Mouse (Mus musculus): ENCODE results near the gene Phf8. TPM values are rescaled to one million over a fixed set of nuclear protein-coding genes. Genes with fewer than 3 reads are reported as not detected.
"Not testable (repeated sequence)": the region's sequence is repeated elsewhere in the genome, so short reads cannot be mapped to it uniquely, and the experiment has no call there.

Gene Phf8
- polyA plus RNA-seq (2015; fragmentation: Nextera tagmentation; extraction: Ambion mirVana) = 24.5 and 28.0 TPM in 2 replicates

GRCm38 (mm10) chrX:151520458-151521322 lies at the start of gene Phf8:
Phf8 (plus strand) TSS chrX:151520672.
- no peaks in the 10 kb centered on the region for H3K27me3 ChIP-seq (replicated peaks; ENCODE audit: control insufficient read depth, insufficient read depth, low read length)
- H3K4me3 ChIP-seq (replicated peaks; ENCODE audit: low read length) = peak within 1 kb of the TSS; percentile 69
- ATAC-seq = peak; percentile 97
- 16% methylated on average over 67 of the region's 68 CpGs for WGBS
- peak within 1 kb of the TSS; percentile 95 for H3K27ac ChIP-seq (ENCODE audit: low read length)
- peak within 1 kb of the TSS; percentile 72 for H3K9ac ChIP-seq (replicated peaks; ENCODE audit: low read depth, low read length)
- H3K9me3 ChIP-seq (ENCODE audit: control insufficient read depth, low read length) = no peaks in the 10 kb centered on the region
- H3K36me3 ChIP-seq (ENCODE audit: control insufficient read depth, insufficient read depth) = no peaks in the 10 kb centered on the region
- H3K4me2 ChIP-seq (ENCODE audit: low read length) = peak within 1 kb of the TSS; percentile 64
- H3K4me1 ChIP-seq (replicated peaks; ENCODE audit: control insufficient read depth, insufficient read depth, low read length) = no peaks in the 10 kb centered on the region; the same call in 1 of the 2 replicates

GRCm38 (mm10) chrX:151488128-151488527 lies 32.3 kb upstream of the Phf8 start:
- ATAC-seq = no peak
- Histone ChIP-seq H3K9me3 (ENCODE audit: control insufficient read depth, low read length) (no peaks in the 10 kb centered on the region), H3K4me3 (replicated peaks; ENCODE audit: low read length) (no peak overlapping the region), H3K27ac (ENCODE audit: low read length) (no peak overlapping the region), H3K9ac (replicated peaks; ENCODE audit: low read depth, low read length) (no peak overlapping the region), H3K36me3 (ENCODE audit: control insufficient read depth, insufficient read depth) (no peaks in the 10 kb centered on the region), H3K4me1 (replicated peaks; ENCODE audit: control insufficient read depth, insufficient read depth, low read length) (no peaks in the 10 kb centered on the region), H3K4me2 (ENCODE audit: low read length) (no peak overlapping the region), H3K27me3 (replicated peaks; ENCODE audit: control insufficient read depth, insufficient read depth, low read length) (no peaks in the 10 kb centered on the region)
- WGBS = 88% methylated on average over 3 of the region's 3 CpGs

GRCm38 (mm10) chrX:151493269-151493668 lies 27.2 kb upstream of the Phf8 start:
- H3K9me3 ChIP-seq (ENCODE audit: control insufficient read depth, low read length) = not testable (repeated sequence)

GRCm38 (mm10) chrX:151496596-151496995 lies 23.9 kb upstream of the Phf8 start:
- ATAC-seq = no peak
- Histone ChIP-seq H3K4me2 (ENCODE audit: low read length) (no peak overlapping the region), H3K27ac (ENCODE audit: low read length) (no peak overlapping the region), H3K4me3 (replicated peaks; ENCODE audit: low read length) (no peak overlapping the region), H3K36me3 (ENCODE audit: control insufficient read depth, insufficient read depth) (no peaks in the 10 kb centered on the region), H3K27me3 (replicated peaks; ENCODE audit: control insufficient read depth, insufficient read depth, low read length) (no peaks in the 10 kb centered on the region), H3K9me3 (ENCODE audit: control insufficient read depth, low read length) (no peaks in the 10 kb centered on the region; the same call in 1 of the 2 replicates), H3K4me1 (replicated peaks; ENCODE audit: control insufficient read depth, insufficient read depth, low read length) (no peaks in the 10 kb centered on the region), H3K9ac (replicated peaks; ENCODE audit: low read depth, low read length) (no peak overlapping the region)
- 93% methylated on average over 1 of the region's 1 CpGs for WGBS

More at GRCm38 (mm10) chrX:151493269-151493668, 27.2 kb upstream of the Phf8 start:
- H3K9ac ChIP-seq (replicated peaks; ENCODE audit: low read depth, low read length); H3K4me2 ChIP-seq (ENCODE audit: low read length); ATAC-seq; H3K27ac ChIP-seq (ENCODE audit: low read length); H3K4me1 ChIP-seq (replicated peaks; ENCODE audit: control insufficient read depth, insufficient read depth, low read length); H3K27me3 ChIP-seq (replicated peaks; ENCODE audit: control insufficient read depth, insufficient read depth, low read length); H3K36me3 ChIP-seq (ENCODE audit: control insufficient read depth, insufficient read depth); H3K4me3 ChIP-seq (replicated peaks; ENCODE audit: low read length): not testable (repeated sequence)
- 99% methylated on average over 4 of the region's 4 CpGs for WGBS

GRCm38 (mm10) chrX:151508536-151508935 lies 11.9 kb upstream of the Phf8 start:
- Histone ChIP-seq H3K27me3 (replicated peaks; ENCODE audit: control insufficient read depth, insufficient read depth, low read length) (no peaks in the 10 kb centered on the region; the same call in 1 of the 2 replicates), H3K4me1 (replicated peaks; ENCODE audit: control insufficient read depth, insufficient read depth, low read length) (no peaks in the 10 kb centered on the region), H3K9me3 (ENCODE audit: control insufficient read depth, low read length) (no peaks in the 10 kb centered on the region), H3K4me2 (ENCODE audit: low read length) (no peak overlapping the region), H3K36me3 (ENCODE audit: control insufficient read depth, insufficient read depth) (no peaks in the 10 kb centered on the region), H3K9ac (replicated peaks; ENCODE audit: low read depth, low read length) (no peak overlapping the region), H3K4me3 (replicated peaks; ENCODE audit: low read length) (no peak overlapping the region), H3K27ac (ENCODE audit: low read length) (no peak overlapping the region)
- ATAC-seq = no peak

- no peak for ATAC-seq
- H3K9ac ChIP-seq (replicated peaks; ENCODE audit: low read depth, low read length) = no peak overlapping the region
- no peaks in the 10 kb centered on the region; the same call in 1 of the 2 replicates for H3K27me3 ChIP-seq (replicated peaks; ENCODE audit: control insufficient read depth, insufficient read depth, low read length)
- WGBS = 76% methylated on average over 1 of the region's 1 CpGs
- H3K27ac ChIP-seq (ENCODE audit: low read length) = no peak overlapping the region
- no peak overlapping the region for H3K4me2 ChIP-seq (ENCODE audit: low read length)
- H3K36me3 ChIP-seq (ENCODE audit: control insufficient read depth, insufficient read depth) = no peaks in the 10 kb centered on the region
- no peaks in the 10 kb centered on the region for H3K4me1 ChIP-seq (replicated peaks; ENCODE audit: control insufficient read depth, insufficient read depth, low read length)
- no peaks in the 10 kb centered on the region for H3K9me3 ChIP-seq (ENCODE audit: control insufficient read depth, low read length)
- H3K4me3 ChIP-seq (replicated peaks; ENCODE audit: low read length) = no peak overlapping the region
Measured at GRCm38 (mm10) chrX:151509906-151510305, 10.6 kb upstream of the Phf8 start.

GRCm38 (mm10) chrX:151513066-151513465 lies 7.4 kb upstream of the Phf8 start:
- H3K9ac ChIP-seq (replicated peaks; ENCODE audit: low read depth, low read length) = no peak overlapping the region
- no peak overlapping the region for H3K27ac ChIP-seq (ENCODE audit: low read length)
- WGBS = 71% methylated on average over 3 of the region's 3 CpGs
- H3K36me3 ChIP-seq (ENCODE audit: control insufficient read depth, insufficient read depth) = no peaks in the 10 kb centered on the region
- ATAC-seq = no peak
- no peaks in the 10 kb centered on the region; the same call in 1 of the 2 replicates for H3K27me3 ChIP-seq (replicated peaks; ENCODE audit: control insufficient read depth, insufficient read depth, low read length)
- no peak overlapping the region for H3K4me3 ChIP-seq (replicated peaks; ENCODE audit: low read length)
- no peaks in the 10 kb centered on the region for H3K4me1 ChIP-seq (replicated peaks; ENCODE audit: control insufficient read depth, insufficient read depth, low read length)
- no peak overlapping the region for H3K4me2 ChIP-seq (ENCODE audit: low read length)
- H3K9me3 ChIP-seq (ENCODE audit: control insufficient read depth, low read length) = no peaks in the 10 kb centered on the region

GRCm38 (mm10) chrX:151513694-151514093 lies 6.8 kb upstream of the Phf8 start:
- H3K27me3 ChIP-seq (replicated peaks; ENCODE audit: control insufficient read depth, insufficient read depth, low read length) = no peaks in the 10 kb centered on the region; the same call in 1 of the 2 replicates
- no peak overlapping the region for H3K9ac ChIP-seq (replicated peaks; ENCODE audit: low read depth, low read length)
- H3K36me3 ChIP-seq (ENCODE audit: control insufficient read depth, insufficient read depth) = no peaks in the 10 kb centered on the region
- no peak overlapping the region for H3K4me2 ChIP-seq (ENCODE audit: low read length)
- no peaks in the 10 kb centered on the region for H3K4me1 ChIP-seq (replicated peaks; ENCODE audit: control insufficient read depth, insufficient read depth, low read length)
- WGBS = 95% methylated on average over 2 of the region's 2 CpGs
- ATAC-seq = no peak
- H3K4me3 ChIP-seq (replicated peaks; ENCODE audit: low read length) = no peak overlapping the region
- no peaks in the 10 kb centered on the region for H3K9me3 ChIP-seq (ENCODE audit: control insufficient read depth, low read length)
- H3K27ac ChIP-seq (ENCODE audit: low read length) = no peak overlapping the region

GRCm38 (mm10) chrX:151518181-151518580 lies 2.3 kb upstream of the Phf8 start:
- Histone ChIP-seq H3K9ac (replicated peaks; ENCODE audit: low read depth, low read length) (no peak overlapping the region), H3K4me3 (replicated peaks; ENCODE audit: low read length) (no peak overlapping the region), H3K27ac (ENCODE audit: low read length) (no peak overlapping the region), H3K9me3 (ENCODE audit: control insufficient read depth, low read length) (no peaks in the 10 kb centered on the region), H3K4me1 (replicated peaks; ENCODE audit: control insufficient read depth, insufficient read depth, low read length) (no peaks in the 10 kb centered on the region; the same call in 1 of the 2 replicates), H3K4me2 (ENCODE audit: low read length) (no peak overlapping the region), H3K36me3 (ENCODE audit: control insufficient read depth, insufficient read depth) (no peaks in the 10 kb centered on the region), H3K27me3 (replicated peaks; ENCODE audit: control insufficient read depth, insufficient read depth, low read length) (no peaks in the 10 kb centered on the region)
- 67% methylated on average over 1 of the region's 1 CpGs for WGBS
- ATAC-seq = no peak
